20 mouse cellular contexts compared by ENCODE assay signal in the genomic region with DNA sequence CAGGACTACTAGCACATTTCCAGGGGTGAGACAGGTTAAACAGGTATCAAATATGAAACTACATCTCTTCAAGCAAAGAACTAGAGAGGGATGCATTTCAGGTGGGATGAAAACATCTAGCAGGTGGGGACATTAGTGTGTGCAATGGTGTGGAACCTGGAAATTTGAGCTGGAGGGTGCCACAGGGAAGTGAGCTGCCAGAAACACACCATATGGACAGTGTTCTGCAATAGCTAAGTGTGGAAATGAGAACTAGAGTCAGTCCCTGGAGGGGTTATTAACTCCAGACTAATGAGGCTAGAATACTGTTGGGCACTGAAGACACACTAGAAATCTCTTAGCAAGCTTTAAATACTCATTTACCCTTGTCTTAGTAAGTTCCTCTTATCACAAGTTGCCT.
DNase-seq lines count a peak whose midpoint lies in the region; ATAC-seq lines count a peak whose summit lies in the region.
"Had no signal": no experiment of that assay in that cellular context is flagged by ENCODE, and none has a peak within 500 bp of the region (broad histone marks: within the 10 kb centered on the region; RNA-seq: fewer than 3 reads in every experiment).

No protein-coding gene starts in this region.

- no peaks in the 10 kb centered on the region for H3K27me3 ChIP-seq in forebrain, embryonic 12.5 days
- H3K27me3 ChIP-seq in forebrain, embryonic 11.5 days (ENCODE audit: control insufficient read depth, insufficient read depth, low read length): no peaks in the 10 kb centered on the region
- H3K27me3 ChIP-seq in limb, embryonic 12.5 days: no peaks in the 10 kb centered on the region
- H3K27me3 ChIP-seq in limb, embryonic 10.5 days (ENCODE audit: low read depth, poor library complexity, severe bottlenecking): no peaks in the 10 kb centered on the region
- H3K27me3 ChIP-seq in hindbrain, embryonic 16.5 days (replicated peaks; ENCODE audit: control insufficient read depth, insufficient read depth, low read length): no peaks in the 10 kb centered on the region
- H3K27me3 ChIP-seq: embryonic facial prominence, embryonic 12.5 days; intestine, embryonic 15.5 days; liver, embryonic 15.5 days; midbrain, embryonic 13.5 days had no signal

- 0 out of 2 replicates have a peak, but pooled peaks have one; percentile 23 for ATAC-seq in forebrain, embryonic 12.5 days (ENCODE audit: low FRiP score)
- ATAC-seq in forebrain, embryonic 11.5 days (replicated peaks; ENCODE audit: low FRiP score): no peak
- ATAC-seq in limb, embryonic 12.5 days (ENCODE audit: insufficient number of reproducible peaks, insufficient read depth, low FRiP score, low TSS enrichment, low read depth): peak; percentile 52; the same call in 1 of the 2 replicates
- peak; percentile 81 for ATAC-seq in hindbrain, embryonic 16.5 days
- ATAC-seq in granulocyte monocyte progenitor cell, adult 5-6 weeks (replicated peaks; ENCODE audit: poor library complexity, severe bottlenecking): no peak
- ATAC-seq: activated CD4-positive, CD25-positive, alpha-beta regulatory T cell, adult 4 months; forebrain, postnatal 0 days; intestine, embryonic 15.5 days; midbrain, embryonic 13.5 days had no signal

- H3K4me3 ChIP-seq in forebrain, embryonic 12.5 days (replicated peaks): no peak overlapping the region
- H3K4me3 ChIP-seq in forebrain, embryonic 11.5 days (ENCODE audit: low read depth, low read length): no peak overlapping the region
- no peak overlapping the region for H3K4me3 ChIP-seq in limb, embryonic 12.5 days (replicated peaks)
- no peak overlapping the region for H3K4me3 ChIP-seq in limb, embryonic 10.5 days
- H3K4me3 ChIP-seq in hindbrain, embryonic 16.5 days (ENCODE audit: low read length): no peak overlapping the region
- H3K4me3 ChIP-seq: embryonic facial prominence, embryonic 12.5 days; intestine, embryonic 15.5 days; liver, embryonic 15.5 days; midbrain, embryonic 13.5 days had no signal

- H3K4me1 ChIP-seq in forebrain, embryonic 12.5 days: no peaks in the 10 kb centered on the region
- H3K4me1 ChIP-seq in forebrain, embryonic 11.5 days (replicated peaks; ENCODE audit: control insufficient read depth, insufficient read depth, low read length): no peaks in the 10 kb centered on the region
- H3K4me1 ChIP-seq in limb, embryonic 12.5 days (replicated peaks): peaks cover 3% of the 10 kb centered on the region; the same call in 1 of the 2 replicates
- no peaks in the 10 kb centered on the region for H3K4me1 ChIP-seq in limb, embryonic 10.5 days
- H3K4me1 ChIP-seq in hindbrain, embryonic 16.5 days (ENCODE audit: control insufficient read depth, insufficient read depth, low read depth, low read length): no peaks in the 10 kb centered on the region
- H3K4me1 ChIP-seq: embryonic facial prominence, embryonic 12.5 days; intestine, embryonic 15.5 days; liver, embryonic 15.5 days; midbrain, embryonic 13.5 days had no signal

- H3K4me2 ChIP-seq in forebrain, embryonic 12.5 days: no peak overlapping the region
- H3K4me2 ChIP-seq in forebrain, embryonic 11.5 days (ENCODE audit: low read depth, low read length, severe bottlenecking): no peak overlapping the region
- H3K4me2 ChIP-seq in limb, embryonic 12.5 days: no peak overlapping the region
- no peak overlapping the region for H3K4me2 ChIP-seq in hindbrain, embryonic 16.5 days (ENCODE audit: low read length)
- H3K4me2 ChIP-seq: embryonic facial prominence, embryonic 12.5 days; intestine, embryonic 15.5 days; liver, embryonic 15.5 days; midbrain, embryonic 13.5 days had no signal

- intact Hi-C loops in heart, postnatal 36 days (cut with DNase I): no loop called here

- no peak for DNase-seq in forebrain, embryonic 11.5 days (ENCODE audit: low spot score)
- DNase-seq in limb, embryonic 10.5 days (ENCODE audit: low spot score): no peak
- DNase-seq in cerebellum, adult 8-10 months: peak; percentile 71
- DNase-seq in heart, postnatal 36 days: no peak
- DNase-seq: adrenal gland, postnatal 36 days; forebrain, postnatal 0 days; gastrocnemius, postnatal 10 days; kidney, postnatal 4 days; lung, postnatal 14 days; retina, postnatal 1 day; thymus, adult 18-20 months had no signal

- H3K9me3 ChIP-seq in forebrain, embryonic 12.5 days: no peaks in the 10 kb centered on the region
- no peaks in the 10 kb centered on the region for H3K9me3 ChIP-seq in forebrain, embryonic 11.5 days (ENCODE audit: control insufficient read depth, low read length)
- H3K9me3 ChIP-seq in limb, embryonic 12.5 days: no peaks in the 10 kb centered on the region
- no peaks in the 10 kb centered on the region for H3K9me3 ChIP-seq in limb, embryonic 10.5 days (replicated peaks)
- no peaks in the 10 kb centered on the region for H3K9me3 ChIP-seq in hindbrain, embryonic 16.5 days (ENCODE audit: control insufficient read depth, low read length)
- H3K9me3 ChIP-seq: embryonic facial prominence, embryonic 12.5 days; intestine, embryonic 15.5 days; liver, embryonic 15.5 days; midbrain, embryonic 13.5 days had no signal

- H3K36me3 ChIP-seq in forebrain, embryonic 12.5 days (replicated peaks): no peaks in the 10 kb centered on the region
- no peaks in the 10 kb centered on the region for H3K36me3 ChIP-seq in forebrain, embryonic 11.5 days (ENCODE audit: control insufficient read depth, insufficient read depth, low read length)
- H3K36me3 ChIP-seq in limb, embryonic 12.5 days: no peaks in the 10 kb centered on the region
- no peaks in the 10 kb centered on the region for H3K36me3 ChIP-seq in limb, embryonic 10.5 days
- no peaks in the 10 kb centered on the region for H3K36me3 ChIP-seq in hindbrain, embryonic 16.5 days (ENCODE audit: control insufficient read depth, insufficient read depth, low read length)
- H3K36me3 ChIP-seq: embryonic facial prominence, embryonic 12.5 days; intestine, embryonic 15.5 days; liver, embryonic 15.5 days; midbrain, embryonic 13.5 days had no signal

- no peak overlapping the region for H3K27ac ChIP-seq in forebrain, embryonic 12.5 days
- H3K27ac ChIP-seq in forebrain, embryonic 11.5 days (ENCODE audit: low read depth, low read length): no peak overlapping the region
- H3K27ac ChIP-seq in limb, embryonic 12.5 days: no peak overlapping the region
- H3K27ac ChIP-seq in limb, embryonic 10.5 days: no peak overlapping the region
- H3K27ac ChIP-seq in hindbrain, embryonic 16.5 days (ENCODE audit: low read depth, low read length): no peak overlapping the region
- H3K27ac ChIP-seq: embryonic facial prominence, embryonic 12.5 days; intestine, embryonic 15.5 days; liver, embryonic 15.5 days; midbrain, embryonic 13.5 days had no signal

- H3K9ac ChIP-seq in forebrain, embryonic 12.5 days: no peak overlapping the region
- H3K9ac ChIP-seq in forebrain, embryonic 11.5 days (ENCODE audit: low read length): no peak overlapping the region
- H3K9ac ChIP-seq in limb, embryonic 12.5 days (replicated peaks): no peak overlapping the region
- no peak overlapping the region for H3K9ac ChIP-seq in hindbrain, embryonic 16.5 days (ENCODE audit: low read depth, low read length)
- H3K9ac ChIP-seq: embryonic facial prominence, embryonic 12.5 days; forebrain, postnatal 0 days; intestine, embryonic 15.5 days; liver, embryonic 15.5 days; midbrain, embryonic 13.5 days had no signal

Comparison
In these comparisons a context has a peak if more than half of its experiments do, and no peak if none do; other contexts are left out.
1. ATAC-seq: peak in forebrain, embryonic 12.5 days (single experiment), limb, embryonic 12.5 days (single experiment) and hindbrain, embryonic 16.5 days (single experiment); none in forebrain, embryonic 11.5 days (single experiment) and granulocyte monocyte progenitor cell, adult 5-6 weeks (single experiment).